Mouse (Mus musculus): Measurements from ENCODE around the gene Pspc1.
"Not testable (repeated sequence)": the region's sequence is repeated elsewhere in the genome, so short reads cannot be mapped to it uniquely, and the experiment has no call there.

The Pspc1 gene

DNA sequence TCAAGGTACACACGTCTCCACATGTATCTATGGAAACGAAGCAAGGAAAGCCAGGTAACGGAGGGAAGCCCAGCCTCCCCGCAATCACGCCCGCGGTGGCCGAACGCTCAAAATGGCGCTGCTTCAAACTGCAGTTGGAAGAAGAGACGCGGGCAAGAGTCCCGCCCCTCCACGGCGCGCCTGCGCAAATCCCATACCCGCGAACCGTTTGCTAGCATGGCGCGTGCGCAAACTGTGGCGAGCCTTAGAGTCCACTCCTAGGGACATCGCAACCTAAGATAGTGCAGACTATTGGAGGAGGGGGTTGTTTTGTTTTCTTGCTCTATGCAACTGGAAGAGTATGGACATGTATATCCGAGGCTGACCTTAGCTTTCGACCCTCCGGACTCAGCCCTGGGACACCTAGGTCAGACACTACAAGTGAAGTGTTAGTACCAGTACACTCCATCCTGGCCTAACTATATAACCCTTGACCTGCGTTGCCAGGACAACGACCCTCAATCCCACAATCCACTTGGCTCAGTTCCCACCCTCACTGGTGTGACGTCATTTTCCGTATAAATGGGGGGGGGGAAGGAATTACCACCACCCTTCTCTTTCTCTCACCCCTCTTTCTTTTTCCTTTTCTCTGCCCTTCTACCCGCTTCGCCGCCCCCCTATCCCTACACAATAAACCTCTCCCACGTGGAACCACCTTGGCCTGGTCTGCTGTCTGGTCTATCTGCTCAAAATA lies at the start of gene Pspc1:
Pspc1 (minus strand) TSS at position 117 of the 733 bp plus-strand sequence.
- peak; percentile 98 to 99 for DNase-seq

DNA sequence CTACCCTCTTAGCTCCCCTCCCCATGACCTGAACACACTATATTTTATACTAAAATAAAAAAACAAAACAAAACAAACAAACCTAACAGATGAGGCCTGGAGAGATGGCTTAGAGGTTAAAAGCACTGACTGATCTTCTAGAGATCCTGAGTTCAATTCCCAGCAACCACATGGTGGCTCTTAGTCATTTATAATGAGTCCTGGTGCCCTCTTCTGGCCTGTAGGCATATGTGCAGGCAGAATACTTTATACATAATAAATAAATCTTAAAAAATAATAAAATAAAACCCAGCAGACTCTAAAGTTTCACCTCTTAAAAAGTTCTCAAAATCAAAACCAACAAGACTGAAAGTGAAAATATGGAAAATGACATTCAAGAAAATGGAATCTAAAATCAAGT lies 46.4 kb upstream of the Pspc1 start:
- DNase-seq, result no peak

DNA sequence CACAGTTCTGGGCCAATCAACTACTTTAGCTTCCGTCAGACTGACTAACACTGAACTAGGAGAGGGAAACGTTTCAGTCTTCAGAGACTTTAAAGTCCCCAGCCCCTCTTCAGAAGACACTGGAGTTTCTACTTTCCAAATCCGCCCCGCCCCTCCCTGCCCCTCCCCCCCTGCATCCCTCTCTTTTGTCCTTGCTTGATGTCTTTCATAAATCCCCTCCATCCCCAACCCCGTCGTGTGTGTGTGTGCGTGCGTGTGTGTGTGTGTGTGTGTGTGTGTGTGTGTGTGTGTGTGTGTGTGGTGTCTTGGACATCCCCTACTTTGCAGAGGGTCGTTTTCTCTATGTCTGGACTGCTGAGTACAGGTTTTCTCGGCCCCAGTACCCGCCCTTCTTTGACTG lies 39.5 kb upstream of the Pspc1 start:
- no peak for DNase-seq

DNA sequence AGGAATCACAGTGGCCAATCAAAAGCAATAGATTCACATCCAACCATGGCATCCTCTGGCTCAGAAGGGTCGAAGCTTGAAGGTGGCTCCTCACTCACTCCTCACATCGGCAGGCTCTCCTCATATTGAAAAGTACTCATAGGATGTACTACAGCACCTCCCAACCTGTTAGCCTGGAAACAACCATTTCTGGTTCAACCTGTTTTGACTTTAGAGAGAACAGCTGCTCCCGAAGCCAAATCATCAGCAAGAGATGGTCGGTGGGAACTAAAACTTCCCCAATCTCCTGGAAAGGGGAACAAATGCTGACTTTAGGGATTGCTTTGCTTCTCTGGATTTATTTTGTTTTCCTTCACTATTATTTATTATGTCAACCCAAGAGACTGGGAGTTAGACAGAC lies 39.0 kb upstream of the Pspc1 start:
- DNase-seq, result no peak

DNA sequence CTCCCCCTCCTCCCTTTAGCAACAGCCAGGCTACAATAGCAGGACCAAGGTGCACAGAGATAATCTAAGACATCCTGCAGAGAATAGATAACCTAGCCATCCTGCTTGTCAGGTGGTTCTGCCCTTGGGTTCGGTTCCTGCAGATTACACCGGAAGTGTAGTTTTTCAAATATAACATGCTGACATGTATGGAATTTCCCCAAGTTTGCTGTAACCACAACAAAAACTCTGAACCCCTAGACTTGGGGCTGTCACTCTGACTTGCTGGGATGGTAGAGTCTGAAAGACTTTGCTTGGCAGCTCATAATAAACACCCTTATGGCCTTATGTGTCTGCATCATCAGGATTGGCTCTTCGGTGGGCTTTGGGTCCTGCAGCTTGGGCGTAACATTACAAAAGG lies 38.4 kb upstream of the Pspc1 start:
- DNase-seq, result no peak

DNA sequence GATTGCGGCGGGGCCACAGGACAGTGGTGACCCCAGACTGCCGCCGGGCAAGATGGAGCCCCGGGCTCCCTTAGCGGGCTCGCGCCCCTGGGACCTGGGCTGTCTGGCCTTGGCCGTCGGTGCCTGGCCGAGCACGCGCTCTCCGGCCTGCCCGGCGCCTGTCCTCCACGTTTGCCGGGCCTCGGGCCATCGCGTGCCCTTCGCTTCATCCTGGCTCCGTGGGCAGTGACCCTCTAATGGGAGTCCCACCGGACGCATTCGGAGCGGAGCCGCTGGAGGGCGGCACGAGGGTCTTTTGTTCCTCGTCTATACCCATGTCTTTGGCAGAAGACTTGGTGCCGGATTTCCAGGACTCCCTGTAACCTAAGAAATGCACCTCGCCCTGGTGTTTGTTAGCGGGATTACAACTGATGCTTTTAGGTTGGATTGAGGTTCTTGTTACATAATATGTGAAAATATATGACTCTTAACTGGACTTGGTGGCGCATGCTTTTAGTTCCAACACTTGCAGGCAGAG lies 34.5 kb upstream of the Pspc1 start:
- peak; percentile 87 to 91 for DNase-seq

DNA sequence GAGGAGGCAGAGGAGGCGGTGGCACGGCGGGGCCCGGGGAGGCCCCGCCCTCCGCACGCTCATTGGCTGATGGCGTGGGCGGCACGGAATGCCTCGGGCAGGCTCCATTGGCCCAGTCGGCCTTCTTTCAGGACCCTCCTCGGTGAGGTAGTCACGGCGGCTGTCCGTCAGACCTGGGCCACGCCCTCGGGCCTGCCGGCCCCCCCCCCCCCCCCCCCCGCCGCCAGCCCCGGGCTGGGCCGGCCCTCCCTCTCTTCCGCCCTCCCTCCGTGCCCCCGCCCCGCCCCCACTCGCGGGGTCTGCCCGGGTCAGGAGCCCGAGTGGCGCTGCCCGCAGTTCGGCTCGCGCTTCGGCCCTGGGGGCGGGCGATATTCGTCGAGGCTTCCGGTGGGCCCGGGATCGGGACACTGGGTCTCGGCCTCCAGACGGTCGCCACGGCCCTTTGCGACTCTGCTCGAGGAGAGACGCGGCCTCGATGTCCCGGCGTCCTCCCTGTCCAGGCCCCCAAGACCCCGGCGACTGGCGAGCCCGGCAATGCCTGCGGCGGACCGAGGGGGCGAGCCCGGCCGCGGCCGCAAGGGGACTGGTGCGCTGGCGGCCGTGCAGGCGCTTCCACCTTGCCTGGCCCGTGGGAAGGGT lies 33.7 kb upstream of the Pspc1 start, which contains the start of gene Zmym5:
Zmym5 (minus strand) TSS at position 16 of the 639 bp plus-strand sequence.
- peak; percentile 91 to 96 for DNase-seq

DNA sequence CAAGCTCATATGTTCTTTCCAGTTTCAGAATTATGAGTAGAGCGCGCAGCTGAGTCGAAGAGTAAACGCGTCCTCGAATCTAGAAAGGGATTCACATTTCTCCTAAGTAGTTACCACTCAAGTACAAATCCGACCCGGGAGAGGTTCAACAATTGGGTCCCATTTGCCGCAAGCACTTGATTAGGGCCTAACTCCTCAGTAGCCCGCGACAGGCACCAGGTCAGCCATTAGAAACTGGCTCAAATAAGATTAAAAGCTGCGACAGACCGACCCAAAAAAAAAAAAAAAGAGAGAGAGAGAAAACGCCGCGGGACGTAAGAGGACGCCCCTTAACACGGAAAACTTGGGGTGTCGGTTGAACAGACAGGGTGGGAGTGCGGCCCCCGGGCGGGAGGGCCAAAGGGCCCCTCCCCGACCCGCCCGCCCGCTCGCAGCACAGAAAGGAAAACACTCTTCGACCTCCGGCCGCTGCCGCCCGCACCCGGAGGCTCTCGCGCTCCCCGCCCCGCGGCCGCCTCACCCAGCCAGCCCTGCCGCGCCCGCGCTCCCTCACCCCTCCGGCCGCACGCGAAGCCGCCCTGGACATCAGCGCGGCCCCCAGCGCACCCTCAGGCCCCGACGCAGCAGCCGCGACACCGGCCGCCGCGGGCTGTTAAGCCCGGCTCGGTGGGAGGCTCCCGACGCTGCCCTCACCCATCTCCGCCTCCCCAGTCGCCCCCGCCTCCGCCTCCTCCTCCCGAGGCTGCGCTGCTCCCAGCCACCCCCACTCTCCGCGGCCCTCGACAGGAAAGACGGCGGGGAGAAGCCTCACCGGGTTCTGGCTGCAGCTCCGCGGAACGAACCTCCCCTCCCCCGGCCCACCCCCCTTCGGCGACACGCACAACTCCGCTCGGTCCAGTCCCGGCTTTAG lies 32.9 kb upstream of the Pspc1 start:
- DNase-seq, result peak; percentile 64

DNA sequence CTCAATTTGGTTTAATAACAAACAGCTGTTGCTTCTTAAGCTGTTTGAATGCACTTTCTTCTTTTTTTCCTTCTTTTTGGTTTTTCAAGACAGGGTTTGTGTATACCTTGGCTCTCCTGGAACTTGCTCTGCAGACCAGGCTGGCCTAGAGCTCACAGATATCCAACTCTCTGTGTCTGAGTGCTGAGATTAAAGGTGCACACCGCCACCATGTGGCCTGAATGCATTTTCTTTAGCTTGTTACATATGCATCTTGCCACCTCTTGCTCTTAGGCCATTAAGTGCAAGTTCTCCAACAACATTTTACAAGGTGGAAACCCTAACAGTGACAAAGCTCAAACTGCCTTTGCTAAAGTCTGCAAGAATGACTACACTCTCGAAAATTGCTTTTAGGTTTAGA lies 15.1 kb upstream of the Pspc1 start:
- peak; percentile 70 for DNase-seq

DNA sequence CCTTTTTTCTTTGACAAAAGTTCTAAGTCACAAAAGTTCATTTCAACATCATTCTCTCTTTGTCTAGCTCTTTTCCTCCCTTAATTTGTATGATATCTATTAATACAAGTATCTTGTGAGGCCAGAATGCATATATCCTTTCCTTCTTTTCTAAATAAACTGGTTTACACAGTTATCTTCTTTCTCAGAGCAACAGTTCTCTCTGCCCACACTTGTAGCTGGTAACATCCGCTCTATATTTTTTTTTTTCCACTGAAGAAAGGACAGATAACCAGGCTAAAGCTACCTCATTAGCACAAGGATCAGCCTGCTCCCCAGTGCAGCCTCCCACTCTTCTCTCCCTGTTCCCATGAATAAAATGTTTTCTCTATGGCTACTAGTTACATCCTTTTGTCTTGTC lies 6.5 kb upstream of the Pspc1 start:
- no peak for DNase-seq

DNA sequence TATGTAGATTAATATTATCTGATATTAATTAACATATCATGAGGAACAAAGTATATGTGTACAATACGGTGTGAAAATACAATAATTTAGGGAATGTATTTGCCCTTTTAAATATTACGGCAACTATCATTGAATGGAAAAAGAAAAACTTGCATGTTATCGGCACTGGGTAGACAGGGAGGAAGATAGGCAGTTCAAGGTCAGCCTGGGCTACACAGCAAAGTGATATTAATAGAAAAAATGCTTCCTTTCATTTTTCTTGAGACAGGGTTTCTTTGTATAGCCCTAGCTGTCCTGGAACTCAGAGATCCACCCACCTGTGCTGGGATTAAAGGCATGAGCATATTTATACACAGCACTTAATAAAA lies 801 bp upstream of the Pspc1 start:
- peak in 1 of 2 experiments; percentile 25 for DNase-seq

DNA sequence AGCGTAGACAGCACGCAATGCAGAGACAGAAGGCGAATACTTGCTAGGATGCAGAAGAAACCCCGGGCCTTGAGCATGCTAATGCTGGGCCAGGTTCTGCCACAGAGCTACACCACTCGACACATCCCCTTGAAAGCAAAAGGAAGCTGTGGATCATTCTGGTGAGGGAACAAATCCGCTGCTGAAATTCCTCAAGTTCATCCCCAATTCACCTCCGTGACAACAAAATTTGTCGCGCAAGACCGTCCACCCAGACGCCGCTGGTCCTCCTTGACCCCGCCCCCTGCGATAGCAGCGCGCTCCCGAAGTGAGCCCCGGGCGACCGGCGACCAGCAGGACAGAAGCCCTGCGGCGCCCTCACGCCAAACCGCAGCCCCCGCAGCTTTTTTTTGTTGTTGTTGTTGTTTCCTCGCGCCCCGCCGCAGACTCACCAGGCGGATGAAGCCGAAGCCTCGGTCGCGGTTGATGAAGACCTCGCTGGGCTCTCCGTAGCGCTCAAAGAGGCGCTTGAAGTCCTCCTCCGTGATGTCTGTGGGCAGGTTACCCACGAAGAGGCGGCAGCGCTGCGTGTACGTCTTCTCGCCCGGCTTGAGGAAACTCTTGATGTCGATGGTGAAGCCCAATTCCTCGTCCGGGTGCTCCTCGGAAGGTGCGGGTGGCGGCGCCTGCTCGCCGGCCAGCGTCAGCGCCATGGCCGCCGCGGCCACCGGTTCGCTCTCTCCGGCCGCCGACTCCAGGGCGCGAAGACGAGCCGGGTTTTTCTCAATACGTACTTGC lies 568 bp downstream of the Pspc1 start:
- DNase-seq, result peak; percentile 82

DNA sequence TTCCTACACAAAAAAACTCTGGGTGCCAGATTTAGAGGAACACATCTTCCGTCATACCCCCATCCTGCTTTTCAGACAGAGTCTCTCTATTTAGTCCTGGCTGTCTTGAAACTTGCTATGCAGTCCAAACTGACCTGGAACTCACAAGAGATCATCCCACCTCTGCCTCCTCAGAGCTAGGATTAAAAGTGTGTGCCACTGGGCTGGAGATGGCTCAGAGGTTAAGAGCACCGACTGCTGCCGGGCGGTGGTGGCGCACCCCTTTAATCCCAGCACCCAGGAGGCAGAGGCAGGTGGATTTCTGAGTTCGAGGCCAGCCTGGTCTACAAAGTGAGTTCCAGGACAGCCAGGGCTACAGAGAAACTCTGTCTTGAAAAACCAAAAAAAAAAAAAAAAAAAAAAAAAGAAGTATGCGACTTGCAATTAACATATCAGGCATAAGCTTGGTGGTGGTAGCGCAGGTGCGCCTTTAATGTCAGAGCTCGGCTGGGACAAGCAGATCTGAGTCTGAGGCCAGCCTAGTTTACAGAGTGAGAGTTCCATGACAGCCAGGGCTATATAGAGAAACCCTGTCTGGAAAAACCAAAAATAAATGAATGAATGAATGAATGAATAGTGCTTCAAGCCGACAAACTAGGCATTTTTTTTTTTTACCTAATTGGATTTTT lies 1.4 kb downstream of the Pspc1 start:
- DNase-seq, result peak in 1 of 2 experiments; percentile 8

DNA sequence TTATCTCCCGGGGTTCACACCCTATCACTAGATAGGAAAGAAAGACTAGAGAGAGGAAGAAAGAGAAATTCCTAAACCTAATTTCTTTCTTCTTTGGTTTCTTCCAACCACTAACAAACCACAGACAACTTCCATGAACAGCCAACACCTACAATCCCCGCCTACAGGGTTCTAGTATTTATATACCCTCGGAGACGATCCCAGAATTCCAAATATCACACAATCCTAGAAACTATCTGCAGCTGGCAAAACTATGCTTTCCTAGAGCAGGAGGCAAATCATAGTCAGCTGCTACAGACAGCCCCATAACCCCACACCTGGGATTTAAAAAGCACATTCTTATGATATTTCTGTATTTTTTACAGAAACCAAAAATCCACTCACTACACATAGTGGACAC lies 2.7 kb downstream of the Pspc1 start:
- DNase-seq, result no peak

DNA sequence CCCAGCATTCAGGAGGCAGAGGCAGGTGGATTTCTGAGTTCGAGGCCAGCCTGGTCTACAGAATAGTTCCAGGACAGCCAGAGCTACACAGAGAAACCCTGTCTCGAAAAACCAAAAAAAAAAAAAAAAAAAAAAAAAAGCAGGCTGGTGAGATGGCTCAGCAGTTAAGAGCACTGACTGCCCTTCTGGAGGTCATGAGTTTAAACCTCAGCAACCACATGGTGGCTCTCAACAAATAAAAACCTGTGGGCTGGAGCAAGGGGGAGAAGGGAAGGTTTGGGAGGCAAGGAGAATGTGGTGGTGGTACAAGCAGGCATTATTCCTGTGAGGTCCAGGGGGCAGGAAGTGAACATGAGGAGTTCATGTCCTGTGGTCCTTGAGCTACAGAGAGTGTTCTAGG lies 11.7 kb downstream of the Pspc1 start:
- not testable (repeated sequence) for DNase-seq

DNA sequence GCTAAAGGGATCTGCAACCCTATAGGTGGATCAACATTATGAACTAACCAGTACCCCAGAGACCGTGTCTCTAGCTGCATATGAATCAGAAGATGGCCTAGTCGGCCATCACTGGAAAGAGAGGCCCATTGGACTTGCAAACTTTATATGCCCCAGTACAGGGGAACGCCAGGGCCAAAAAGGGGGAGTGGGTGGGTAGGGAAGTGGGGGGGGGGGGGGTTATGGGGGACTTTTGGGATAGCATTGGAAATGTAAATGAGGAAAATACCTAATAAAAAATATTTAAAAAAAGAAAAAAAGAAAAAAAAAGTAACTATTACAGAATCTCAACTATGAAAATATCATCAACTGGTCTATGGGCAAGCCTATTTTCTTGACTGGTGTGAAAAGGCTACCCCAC lies 13.0 kb downstream of the Pspc1 start:
- DNase-seq, result not testable (repeated sequence)

DNA sequence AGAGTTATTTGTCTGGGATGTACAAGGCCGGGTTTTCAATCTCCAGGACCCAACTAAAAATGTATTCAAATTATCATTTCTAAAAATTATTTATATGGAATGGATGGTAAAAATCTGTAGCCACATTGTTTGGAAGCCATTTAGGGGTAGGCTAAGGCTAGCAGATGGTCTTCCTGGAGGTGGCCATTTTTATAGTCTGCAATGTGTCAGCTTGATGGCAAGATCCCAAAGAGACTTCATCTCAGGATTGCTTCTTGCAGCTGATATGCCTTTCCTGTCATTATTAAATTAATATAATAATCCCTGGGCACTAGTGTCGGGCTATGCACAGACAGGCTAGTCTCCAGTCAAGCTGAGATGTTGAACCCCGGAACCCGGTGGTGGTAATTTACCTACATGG lies 26.8 kb downstream of the Pspc1 start:
- DNase-seq, result no peak

DNA sequence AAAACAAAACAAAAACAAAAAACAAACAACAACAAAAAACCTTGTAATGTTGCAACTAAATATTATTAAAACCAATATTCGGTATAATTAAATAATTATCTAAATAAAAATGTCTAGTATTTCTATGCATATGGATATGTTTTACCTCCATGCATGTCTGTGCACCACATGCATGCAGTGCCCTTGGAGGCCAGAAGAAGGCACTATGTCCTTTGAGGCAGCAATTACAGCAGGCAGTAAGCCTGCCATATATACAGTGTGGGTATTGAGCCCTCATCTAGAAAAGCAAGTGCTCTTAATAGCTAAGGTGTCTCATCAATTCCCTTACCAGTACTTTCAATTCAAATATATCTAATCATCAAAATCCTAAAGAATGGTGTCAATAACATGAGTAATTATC lies 37.9 kb downstream of the Pspc1 start:
- DNase-seq, result no peak

DNA sequence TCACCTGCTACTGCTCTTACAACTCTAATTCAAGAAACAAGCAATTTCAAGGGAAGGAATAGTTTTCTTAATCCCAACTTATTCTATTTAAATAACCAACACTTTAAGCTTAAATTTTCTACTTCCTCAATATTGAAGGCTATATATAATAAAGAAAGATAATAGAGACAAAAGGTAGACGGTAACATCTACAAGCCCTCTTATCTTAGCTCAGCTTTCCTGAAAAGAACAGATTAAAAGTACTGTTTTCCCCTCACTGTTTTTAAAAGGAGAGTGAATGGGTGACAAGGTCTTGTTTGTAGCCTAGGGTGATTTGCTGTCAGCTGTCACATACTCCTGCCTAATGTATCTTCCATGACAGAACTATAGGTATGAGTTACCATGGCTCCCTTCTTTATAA lies 51.6 kb downstream of the Pspc1 start:
- DNase-seq, result no peak

DNA sequence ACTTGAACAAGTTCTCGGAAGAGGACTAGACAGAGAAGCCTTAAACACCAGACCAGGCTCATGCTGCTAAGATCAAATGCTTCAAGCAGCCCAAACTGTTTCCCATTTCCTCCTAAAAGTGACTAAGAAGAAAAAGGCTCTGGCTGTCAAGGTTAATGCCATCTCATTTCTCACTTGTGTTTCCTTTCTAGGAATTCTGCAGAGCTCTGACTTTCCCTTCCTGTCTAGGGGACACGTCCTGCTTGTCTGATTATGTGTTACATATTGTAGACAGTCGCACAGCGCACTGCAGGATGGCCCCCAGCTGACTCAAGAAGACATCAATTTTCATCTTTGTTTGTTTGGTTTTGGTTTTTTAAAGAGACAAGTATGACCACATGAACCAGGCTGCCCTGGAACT lies 72.4 kb downstream of the Pspc1 start:
- no peak for DNase-seq

DNA sequence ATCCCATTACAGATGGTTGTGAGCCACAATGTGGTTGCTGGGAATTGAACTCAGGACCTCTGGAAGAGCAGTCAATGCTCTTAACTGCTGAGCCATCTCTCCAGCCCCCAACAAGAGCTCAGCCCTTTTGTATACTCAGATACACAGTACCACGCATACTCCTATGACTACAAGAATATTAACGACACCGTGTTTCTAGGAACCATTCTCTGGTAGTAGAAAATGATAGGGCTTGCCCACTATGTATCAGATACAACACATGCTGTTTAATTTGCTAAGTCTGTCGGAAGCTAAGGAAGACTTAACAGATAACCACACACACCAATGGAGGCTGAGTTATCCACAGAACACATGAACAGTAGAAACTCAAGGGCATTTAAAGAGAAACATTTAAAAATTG lies 75.5 kb downstream of the Pspc1 start:
- DNase-seq, result no peak

DNA sequence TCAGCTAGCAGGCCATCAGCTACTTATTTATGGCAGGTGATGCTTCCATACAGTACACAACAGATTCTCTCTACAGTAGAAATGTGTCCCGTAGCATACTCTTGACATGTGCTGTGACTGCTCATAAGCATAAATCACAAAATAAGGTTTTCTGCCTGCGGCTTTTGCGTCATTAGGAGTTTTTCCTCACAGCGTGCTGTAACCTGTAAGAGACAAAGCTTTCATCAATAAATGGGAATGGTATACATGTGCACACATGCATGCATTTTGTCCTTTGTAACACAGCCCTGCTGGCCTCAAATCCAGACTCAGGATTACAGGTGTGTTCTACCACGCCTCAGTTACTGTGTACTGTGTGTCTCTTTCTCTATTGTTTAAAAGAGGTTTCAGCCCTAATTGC lies 80.3 kb downstream of the Pspc1 start:
- DNase-seq, result no peak
